Mouse (Mus musculus) limb, embryonic 10.5 days (tissue): ENCODE measurements around the gene Gm42906. TPM values are rescaled to one million over a fixed set of nuclear protein-coding genes. Genes with fewer than 3 reads are reported as not detected.

Experiments used
- DNase-seq: peaks from one replicate; pipeline ENCODE4 v3.0.0-alpha.2; 2017; ENCODE audit warnings: low spot score
- H3K27ac ChIP-seq: fragments of 300-500 bp; sonication (generic); 2 replicates; pipeline ENCODE4 v1.5.1; 2016; ENCODE audit warnings: mild to moderate bottlenecking
- H3K27me3 ChIP-seq: fragments of 300-500 bp; sonication (generic); 2 replicates; pipeline ENCODE4 v1.6.1; 2016; ENCODE audit warnings: low read depth, mild to moderate bottlenecking; ENCODE audit not compliant: poor library complexity, severe bottlenecking
- H3K36me3 ChIP-seq: fragments of 300-500 bp; sonication (generic); 2 replicates; pipeline ENCODE4 v1.6.1; 2016; ENCODE audit warnings: mild to moderate bottlenecking, moderate library complexity
- H3K4me1 ChIP-seq: fragments of 300-500 bp; sonication (generic); 2 replicates; pipeline ENCODE4 v1.6.1; 2016
- H3K4me3 ChIP-seq: fragments of 300-500 bp; sonication (generic); 2 replicates; pipeline ENCODE4 v1.5.1; 2016; ENCODE audit warnings: mild to moderate bottlenecking, moderate library complexity
- H3K9me3 ChIP-seq: fragments of 300-500 bp; sonication (generic); replicated peaks from 2 replicates; pipeline ENCODE4 v1.6.1; 2016; ENCODE audit warnings: mild to moderate bottlenecking
- WGBS: fragments of 180-500 bp; shearing (Covaris S2); methylation state at CpG from one replicate; pipeline ENCODE4 v1.1.7; 2016; 5-methylcytosine and 5-hydroxymethylcytosine counted together
- polyA plus RNA-seq: library from polyadenylated mRNA; unstranded; fragments of >200 nt; fragmentation: Nextera tagmentation; extraction: Ambion mirVana; gene quantifications from 2 replicates; pipeline ENCODE4 v1.2.1, GENCODE M21; 2016

The Gm42906 gene
- polyA plus RNA-seq, 1 experiment from 2014 or later, result not detected

DNA sequence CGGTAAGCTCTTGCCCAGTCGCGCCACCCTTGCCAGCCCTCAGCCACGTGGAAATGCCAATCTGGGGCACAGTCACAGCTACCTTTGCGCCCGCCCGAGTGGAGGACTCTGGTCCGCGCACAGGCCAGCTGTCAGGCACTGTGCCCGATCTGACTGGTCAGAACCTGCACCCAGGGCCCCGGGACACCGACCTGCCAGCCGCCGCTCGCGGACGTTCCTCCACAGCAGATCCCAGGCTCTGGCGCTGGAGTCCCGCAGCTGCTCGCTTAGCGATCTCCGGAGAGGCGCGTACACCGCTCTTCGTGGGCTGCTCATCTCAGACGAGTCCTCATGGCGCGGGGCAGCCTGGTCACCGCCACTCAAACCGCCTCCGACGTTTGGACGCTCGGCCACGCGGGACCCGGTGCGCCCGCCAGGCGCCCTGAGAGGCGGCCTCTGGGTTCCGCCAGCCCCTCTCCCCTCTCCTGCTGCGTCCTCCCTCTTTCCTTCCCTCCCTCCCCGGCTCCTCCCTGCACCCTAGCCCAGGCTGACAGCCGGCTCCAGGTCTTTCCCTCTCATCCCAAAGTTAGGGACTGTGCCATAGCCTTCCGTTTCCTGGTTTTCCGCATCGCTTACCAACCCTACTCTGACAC lies 194.4 kb downstream of the Gm42906 start, which contains the start of gene Stard13:
Stard13 (minus strand) TSS at position 437 of the 632 bp plus-strand sequence.
- Histone ChIP-seq H3K36me3 (no peaks in the 10 kb centered on the region), H3K9me3 (no peaks in the 10 kb centered on the region)
- 1% methylated on average over 49 of the region's 49 CpGs for WGBS

DNA sequence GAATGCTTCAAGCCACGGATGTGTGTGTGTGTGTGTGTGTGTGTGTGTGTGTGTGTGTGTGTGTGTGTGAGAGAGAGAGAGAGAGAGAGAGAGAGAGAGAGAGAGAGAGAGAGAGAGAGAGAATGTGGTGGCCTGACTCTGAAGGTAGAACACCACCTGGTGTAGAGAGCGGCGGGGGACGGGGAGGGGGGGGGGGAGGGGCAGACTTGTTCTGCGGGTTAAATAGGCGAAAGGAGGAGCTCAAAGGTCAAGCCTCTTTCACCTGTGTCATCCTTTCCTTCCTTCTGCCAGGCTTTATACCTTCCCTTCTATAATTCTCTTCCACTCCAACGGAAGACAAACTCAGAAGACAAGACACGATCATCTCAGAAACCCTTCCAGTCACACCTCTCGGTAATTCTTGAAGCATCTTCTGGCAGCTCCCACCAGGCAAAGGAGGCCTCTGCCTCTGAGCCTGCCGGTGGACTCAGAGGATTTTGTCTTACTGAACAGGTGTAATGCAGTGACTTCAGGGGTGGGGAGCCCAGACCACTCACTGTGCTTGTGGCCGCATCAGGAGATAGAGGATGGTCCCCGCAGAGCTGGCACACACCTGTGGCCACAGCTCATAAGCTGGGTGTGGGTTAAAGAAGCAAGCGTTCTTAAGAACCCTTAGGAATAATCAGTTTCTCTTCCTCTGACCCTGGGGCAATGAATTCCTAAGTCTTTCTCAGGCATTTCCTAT lies 195.2 kb downstream of the Gm42906 start:
- WGBS, result 22% methylated on average over 11 of the region's 13 CpGs
- DNase-seq, result no peak
- Histone ChIP-seq H3K27ac (no peak overlapping the region), H3K4me1 (peaks cover 14% of the 10 kb centered on the region), H3K9me3 (no peaks in the 10 kb centered on the region), H3K4me3 (peak overlapping the region; percentile 64), H3K36me3 (no peaks in the 10 kb centered on the region), H3K27me3 (peaks cover 37% of the 10 kb centered on the region)

More for the DNA sequence above, 194.4 kb downstream of the Gm42906 start, which contains the start of gene Stard13:
- Histone ChIP-seq H3K4me3 (peak within 1 kb of the TSS; percentile 64), H3K27me3 (peaks cover 37% of the 10 kb centered on the region), H3K4me1 (peaks cover 14% of the 10 kb centered on the region), H3K27ac (peak within 1 kb of the TSS; percentile 75)
- peak; percentile 61 for DNase-seq

DNA sequence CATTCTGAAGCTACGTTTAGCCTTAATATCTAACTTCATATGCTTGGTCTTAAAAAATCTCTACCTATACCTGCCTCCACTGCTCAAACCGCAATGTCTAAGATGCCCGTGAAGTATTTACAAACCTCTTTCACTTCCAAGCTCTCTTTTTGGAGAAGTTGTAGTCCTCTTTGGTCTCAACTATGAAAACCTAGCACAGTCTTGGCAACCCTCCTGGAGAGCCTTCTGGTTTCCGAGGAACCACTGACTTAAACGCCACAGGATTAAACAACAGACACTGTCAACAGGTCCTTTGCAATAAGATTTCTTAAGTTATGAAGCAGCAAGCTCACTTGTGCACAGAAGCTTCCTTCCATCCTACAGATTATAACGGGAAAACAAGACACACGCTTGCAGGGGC lies 196.1 kb downstream of the Gm42906 start:
- 92% methylated on average over 7 of the region's 7 CpGs for WGBS
- no peak overlapping the region for H3K4me3 ChIP-seq
- H3K9me3 ChIP-seq, result no peaks in the 10 kb centered on the region
- peaks cover 37% of the 10 kb centered on the region for H3K27me3 ChIP-seq
- H3K27ac ChIP-seq, result no peak overlapping the region
- no peak for DNase-seq
- H3K36me3 ChIP-seq, result no peaks in the 10 kb centered on the region
- peaks cover 14% of the 10 kb centered on the region for H3K4me1 ChIP-seq

DNA sequence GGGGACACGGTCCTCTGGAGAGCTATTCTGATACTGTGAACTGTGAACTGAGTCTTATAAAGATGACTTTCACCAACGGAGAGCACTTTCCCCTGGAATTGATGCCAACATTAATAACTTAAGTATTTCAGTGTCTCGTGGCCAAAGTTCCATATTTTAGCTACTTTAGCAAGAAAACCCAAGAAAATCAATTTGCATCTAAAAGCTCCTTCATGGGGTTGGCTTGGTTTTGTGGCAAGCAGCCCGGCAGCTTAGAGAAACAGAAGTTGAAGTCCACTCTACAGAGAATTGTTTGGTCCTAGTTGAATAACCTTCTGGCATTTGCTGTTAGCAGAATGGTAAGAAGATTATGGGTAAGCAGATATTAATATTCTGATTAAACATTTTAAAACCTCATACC lies 196.6 kb downstream of the Gm42906 start:
- peaks cover 37% of the 10 kb centered on the region for H3K27me3 ChIP-seq
- 89% methylated on average over 4 of the region's 4 CpGs for WGBS

DNA sequence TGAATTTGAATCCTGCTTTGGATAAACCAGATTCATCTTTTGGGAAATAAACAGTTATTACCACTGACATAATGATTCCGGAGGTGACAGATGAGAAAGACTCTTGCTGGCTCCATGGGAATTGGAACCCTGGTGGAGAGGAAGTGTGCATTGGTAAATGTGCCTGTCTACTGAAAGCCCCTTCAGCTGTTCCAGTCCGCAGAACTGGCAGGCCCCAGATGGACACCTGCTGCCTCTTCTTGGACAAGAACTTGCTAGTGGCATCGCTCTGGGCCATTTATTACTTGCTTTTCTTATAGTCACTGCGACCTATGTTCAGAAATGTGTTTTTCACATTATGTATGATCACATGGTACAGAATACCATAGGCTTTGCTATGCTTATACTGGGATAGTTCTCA lies 197.5 kb downstream of the Gm42906 start:
- Histone ChIP-seq H3K9me3 (no peaks in the 10 kb centered on the region), H3K27ac (no peak overlapping the region), H3K4me3 (no peak overlapping the region), H3K4me1 (peaks cover 14% of the 10 kb centered on the region), H3K36me3 (no peaks in the 10 kb centered on the region), H3K27me3 (peaks cover 37% of the 10 kb centered on the region)
- no peak for DNase-seq
- 92% methylated on average over 4 of the region's 4 CpGs for WGBS

More for the DNA sequence above, 196.6 kb downstream of the Gm42906 start:
- H3K4me1 ChIP-seq, result peaks cover 14% of the 10 kb centered on the region
- DNase-seq, result no peak
- H3K9me3 ChIP-seq, result no peaks in the 10 kb centered on the region
- no peaks in the 10 kb centered on the region for H3K36me3 ChIP-seq
- no peak overlapping the region for H3K4me3 ChIP-seq
- no peak overlapping the region for H3K27ac ChIP-seq

DNA sequence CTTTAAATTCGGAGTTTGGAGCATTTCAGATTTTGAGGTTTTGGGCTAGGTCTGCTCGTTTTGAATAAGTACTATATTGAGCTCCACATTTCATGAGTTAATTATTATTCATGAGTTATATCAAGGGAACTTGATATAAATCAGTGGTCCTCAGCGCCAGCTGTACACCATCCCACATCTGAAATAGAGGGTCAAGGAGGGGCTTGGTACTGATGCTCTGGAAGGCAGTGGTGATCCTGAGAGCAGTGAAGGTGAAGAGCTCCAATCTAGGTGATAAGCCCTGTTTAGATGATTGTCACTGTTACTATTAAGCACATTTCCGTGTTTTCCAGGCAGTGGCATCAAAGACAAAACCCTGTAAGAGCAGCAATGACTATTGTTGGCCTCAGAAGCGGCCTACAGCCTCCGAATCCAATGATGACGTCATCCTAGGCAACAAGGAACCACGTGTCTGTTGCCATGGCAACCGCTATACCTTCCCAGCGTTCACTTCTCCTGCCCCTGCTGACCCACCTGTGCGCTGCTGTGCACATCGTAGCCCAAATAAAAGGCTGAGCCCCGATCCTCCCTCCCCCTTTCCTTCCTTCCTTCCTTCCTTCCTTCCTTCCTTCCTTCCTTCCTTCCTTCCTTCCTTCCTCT lies 199.5 kb downstream of the Gm42906 start:
- Histone ChIP-seq H3K4me3 (no peak overlapping the region), H3K4me1 (peaks cover 11% of the 10 kb centered on the region), H3K36me3 (no peaks in the 10 kb centered on the region), H3K9me3 (no peaks in the 10 kb centered on the region), H3K27ac (no peak overlapping the region), H3K27me3 (peaks cover 23% of the 10 kb centered on the region)
- DNase-seq, result no peak
- 80% methylated on average over 13 of the region's 13 CpGs for WGBS

DNA sequence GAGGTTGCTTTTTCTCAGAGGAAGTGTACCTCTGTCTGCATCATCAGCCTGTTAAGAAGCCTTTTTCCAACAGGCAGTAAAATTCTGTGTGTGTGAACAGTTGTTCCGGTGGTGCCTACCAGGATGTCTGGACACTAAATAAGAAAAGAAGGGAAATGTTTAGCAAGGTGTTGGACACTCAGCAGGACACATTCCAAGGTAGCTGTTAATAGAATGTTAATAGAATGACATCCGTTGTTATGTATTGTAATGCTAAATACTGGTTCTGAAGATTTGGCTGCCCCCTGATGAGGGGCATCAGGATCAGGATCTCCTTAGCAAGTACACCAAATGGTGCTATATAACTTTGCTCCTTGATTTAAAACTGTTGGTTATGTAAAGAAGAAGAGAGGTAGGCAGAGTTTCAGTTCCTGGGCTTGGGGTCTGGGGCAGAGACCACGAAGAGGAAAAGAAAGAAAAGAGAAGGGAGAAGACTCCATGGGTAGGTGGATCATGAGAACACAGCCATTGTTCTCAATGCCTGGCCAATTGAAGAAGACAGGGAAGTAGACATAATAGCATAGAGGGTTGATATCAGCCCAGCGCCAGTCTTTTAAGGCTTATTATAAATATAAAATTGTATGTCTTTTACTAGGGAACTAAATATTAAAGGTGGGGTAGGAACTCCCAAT lies 204.1 kb downstream of the Gm42906 start:
- no peaks in the 10 kb centered on the region for H3K9me3 ChIP-seq
- H3K36me3 ChIP-seq, result no peaks in the 10 kb centered on the region
- H3K27ac ChIP-seq, result no peak overlapping the region
- H3K4me3 ChIP-seq, result no peak overlapping the region
- H3K4me1 ChIP-seq, result peaks cover 8% of the 10 kb centered on the region; the same call in 1 of the 2 replicates
- no peak for DNase-seq
- no peaks in the 10 kb centered on the region for H3K27me3 ChIP-seq
- 55% methylated on average over 4 of the region's 4 CpGs for WGBS

DNA sequence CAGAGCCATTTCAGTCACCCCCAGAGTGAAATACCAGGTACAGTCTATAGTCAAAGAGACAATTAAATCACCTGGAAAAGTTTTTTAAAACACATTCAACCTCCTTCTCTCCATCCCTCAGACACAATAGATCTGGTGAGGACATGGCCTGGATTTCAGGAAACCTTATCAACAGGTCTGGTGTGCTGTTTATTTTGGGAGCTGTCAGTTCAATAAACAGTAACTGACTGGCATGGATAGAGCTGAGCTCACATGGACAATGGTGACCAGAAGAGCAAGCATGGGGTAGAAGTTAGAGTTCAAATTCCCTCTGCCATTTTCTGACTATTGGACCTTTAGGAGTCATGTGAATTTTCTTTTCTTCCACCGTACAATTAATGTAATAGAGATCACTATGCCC lies 205.2 kb downstream of the Gm42906 start:
- no peak overlapping the region for H3K27ac ChIP-seq
- H3K27me3 ChIP-seq, result no peaks in the 10 kb centered on the region
- H3K9me3 ChIP-seq, result no peaks in the 10 kb centered on the region
- DNase-seq, result no peak
- H3K36me3 ChIP-seq, result no peaks in the 10 kb centered on the region
- WGBS, result 96% methylated on average over 1 of the region's 1 CpGs
- H3K4me3 ChIP-seq, result no peak overlapping the region
- H3K4me1 ChIP-seq, result peaks cover 11% of the 10 kb centered on the region; the same call in 1 of the 2 replicates

DNA sequence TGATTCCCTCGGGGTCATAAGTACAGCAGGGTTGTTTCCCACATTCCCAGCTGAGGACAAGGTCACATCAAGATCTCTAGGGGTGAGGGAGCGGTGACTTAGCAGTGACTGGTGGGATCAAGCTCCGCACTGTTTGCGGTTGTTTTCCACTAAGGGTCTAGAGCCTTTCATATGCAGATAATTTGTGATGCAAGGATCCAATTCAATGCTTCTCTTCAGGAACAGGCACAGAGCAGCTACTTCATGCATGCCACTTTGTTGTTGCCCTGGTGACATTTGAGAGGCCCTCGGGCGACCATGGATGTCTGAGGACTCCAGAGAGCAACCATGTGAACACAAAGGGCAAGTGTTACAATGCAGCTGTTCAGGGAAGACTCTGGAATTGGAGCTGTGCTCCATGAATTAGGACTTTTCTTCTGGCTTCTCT lies 209.3 kb downstream of the Gm42906 start:
- Histone ChIP-seq H3K9me3 (no peaks in the 10 kb centered on the region), H3K27me3 (no peaks in the 10 kb centered on the region), H3K27ac (no peak overlapping the region), H3K36me3 (no peaks in the 10 kb centered on the region), H3K4me3 (no peak overlapping the region), H3K4me1 (peaks cover 23% of the 10 kb centered on the region)
- no peak for DNase-seq
- 72% methylated on average over 6 of the region's 6 CpGs for WGBS

DNA sequence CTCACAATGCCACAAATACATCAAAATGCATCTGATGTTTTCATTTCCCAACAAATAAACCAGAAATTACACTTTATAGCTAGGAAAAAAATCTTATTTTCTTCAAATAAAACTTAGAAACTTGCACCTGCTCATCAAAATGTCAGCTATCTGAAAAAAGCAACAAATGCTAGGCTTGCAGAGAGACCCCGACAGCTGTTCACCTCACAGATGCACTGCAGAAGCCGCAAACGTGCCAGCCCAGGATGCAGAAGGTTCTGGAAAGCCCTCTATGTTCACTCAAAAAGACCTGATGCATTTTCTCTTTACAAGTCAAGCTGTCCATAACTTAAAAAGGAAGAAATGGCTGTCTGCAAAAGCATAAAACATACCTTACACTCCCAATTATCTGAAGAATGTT lies 214.9 kb downstream of the Gm42906 start:
- Histone ChIP-seq H3K27me3 (no peaks in the 10 kb centered on the region), H3K36me3 (no peaks in the 10 kb centered on the region), H3K4me1 (peaks cover 12% of the 10 kb centered on the region), H3K4me3 (no peak overlapping the region), H3K27ac (no peak overlapping the region), H3K9me3 (no peaks in the 10 kb centered on the region)
- DNase-seq, result no peak
- 91% methylated on average over 3 of the region's 3 CpGs for WGBS

DNA sequence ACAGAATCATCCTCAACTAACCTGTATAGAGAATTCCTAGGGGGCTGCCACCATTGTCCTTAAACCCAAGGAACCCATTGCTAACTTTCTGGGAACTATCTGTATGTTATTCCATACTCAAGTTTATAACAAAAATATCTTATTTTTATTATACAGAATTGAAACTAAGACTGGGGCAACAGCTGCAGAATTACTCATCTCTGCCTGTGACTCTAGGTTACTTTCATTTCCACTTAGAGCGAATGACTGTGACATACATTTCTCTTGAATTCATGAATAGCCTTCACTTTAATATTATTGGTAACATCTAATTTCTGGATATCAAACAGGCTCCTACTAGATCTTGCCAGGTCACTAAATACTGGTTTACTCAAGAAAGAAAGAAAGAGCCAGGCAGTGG lies 217.1 kb downstream of the Gm42906 start:
- Histone ChIP-seq H3K9me3 (no peaks in the 10 kb centered on the region), H3K4me1 (peaks cover 1% of the 10 kb centered on the region; the same call in 1 of the 2 replicates), H3K27me3 (no peaks in the 10 kb centered on the region), H3K36me3 (no peaks in the 10 kb centered on the region), H3K27ac (no peak overlapping the region), H3K4me3 (no peak overlapping the region)
- 92% methylated on average over 1 of the region's 1 CpGs for WGBS
- DNase-seq, result no peak

DNA sequence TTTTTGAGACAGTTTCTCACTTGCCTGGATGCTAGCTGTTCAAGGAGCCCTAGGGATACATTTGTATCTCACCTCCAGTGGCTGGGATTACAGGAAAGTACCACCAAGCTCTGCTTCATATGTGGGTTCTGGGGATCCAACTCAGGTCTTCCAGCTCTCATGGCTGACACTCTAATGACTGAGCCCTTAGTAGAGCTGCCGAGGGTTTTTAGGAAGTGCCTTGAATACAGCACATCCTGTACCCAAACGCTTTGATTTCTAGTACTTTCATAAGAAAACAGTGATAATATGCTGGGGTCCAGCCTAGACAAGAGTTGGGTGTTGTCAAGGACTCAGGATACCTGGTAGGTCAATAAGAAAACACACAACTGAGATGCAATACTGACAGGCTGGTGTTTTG lies 217.9 kb downstream of the Gm42906 start:
- 86% methylated on average over 2 of the region's 2 CpGs for WGBS
- Histone ChIP-seq H3K4me1 (no peaks in the 10 kb centered on the region), H3K27ac (no peak overlapping the region), H3K36me3 (no peaks in the 10 kb centered on the region), H3K27me3 (no peaks in the 10 kb centered on the region), H3K9me3 (no peaks in the 10 kb centered on the region), H3K4me3 (no peak overlapping the region)
- no peak for DNase-seq
